Mouse (Mus musculus) frontal cortex, adult (tissue): Measurements from ENCODE around the gene Jam3.
A peak's percentile ranks its signal among the peaks of the same experiment; 100 is the strongest.

Experiments
- ATAC-seq: cut with Nextera tagmentation; 2 replicates; pipeline ENCODE4 v1.9.2; 2017; ENCODE audit warnings: mild to moderate bottlenecking, moderate library complexity, mixed read lengths; ENCODE audit not compliant: low TSS enrichment

Jam3 gene

GRCm38 (mm10) chr9:27111756-27112155, 43.5 kb downstream of the Jam3 start:
- ATAC-seq, result no peak

- peak; percentile 45 for ATAC-seq
These were observed 44.5 kb downstream of the Jam3 start for GRCm38 (mm10) chr9:27110681-27111080.

- peak; percentile 62 for ATAC-seq
These were observed 45.4 kb downstream of the Jam3 start for GRCm38 (mm10) chr9:27109533-27110514.

GRCm38 (mm10) chr9:27108451-27108850, 46.8 kb downstream of the Jam3 start:
- no peak for ATAC-seq

GRCm38 (mm10) chr9:27106081-27106480, 49.1 kb downstream of the Jam3 start:
- peak; percentile 22; the same call in 1 of the 2 replicates for ATAC-seq

GRCm38 (mm10) chr9:27101466-27101865, 53.8 kb downstream of the Jam3 start:
- no peak for ATAC-seq

GRCm38 (mm10) chr9:27099474-27099873, 55.7 kb downstream of the Jam3 start:
- ATAC-seq, result no peak

- ATAC-seq, result no peak
These were observed 56.7 kb downstream of the Jam3 start for GRCm38 (mm10) chr9:27098557-27098956.

- no peak for ATAC-seq
These were observed 57.1 kb downstream of the Jam3 start for GRCm38 (mm10) chr9:27098092-27098491.

- no peak for ATAC-seq
These were observed 62.3 kb downstream of the Jam3 start for GRCm38 (mm10) chr9:27092916-27093315.

GRCm38 (mm10) chr9:27090801-27091775, 64.1 kb downstream of the Jam3 start:
- peak; percentile 71 for ATAC-seq

GRCm38 (mm10) chr9:27090134-27090533, 65.1 kb downstream of the Jam3 start:
- no peak for ATAC-seq

- ATAC-seq, result 0 out of 2 replicates have a peak, but pooled peaks have one; percentile 10
These were observed 67.8 kb downstream of the Jam3 start for GRCm38 (mm10) chr9:27087402-27087801.

- no peak for ATAC-seq
These were observed 69.0 kb downstream of the Jam3 start for GRCm38 (mm10) chr9:27086256-27086655.

- no peak for ATAC-seq
These were observed 79.4 kb downstream of the Jam3 start for GRCm38 (mm10) chr9:27075812-27076211.

GRCm38 (mm10) chr9:27074677-27075076, 80.5 kb downstream of the Jam3 start:
- no peak; the same call in 1 of the 2 replicates for ATAC-seq

- no peak for ATAC-seq
These were observed 84.3 kb downstream of the Jam3 start for GRCm38 (mm10) chr9:27070895-27071294.

- ATAC-seq, result peak; percentile 90
These were observed 96.9 kb downstream of the Jam3 start for GRCm38 (mm10) chr9:27058341-27058740.

GRCm38 (mm10) chr9:27049492-27049891, 105.7 kb downstream of the Jam3 start:
- peak; percentile 41; the same call in 1 of the 2 replicates for ATAC-seq
